Mouse (Mus musculus) heart, postnatal 25 days (tissue): ENCODE measurements around the gene Bcl7b. TPM values are rescaled to one million over a fixed set of nuclear protein-coding genes. Genes with fewer than 3 reads are reported as not detected.

Experiments used
- DNase-seq: peaks from one replicate; pipeline ENCODE4 v3.0.0; 2022; ENCODE audit warnings: low spot score
- intact Hi-C: fragments of 180-260 bp; cut with DNase I; formaldehyde crosslinking; loops from one replicate; pipeline ENCODE4 v1.15.1; 2025
- total RNA-seq, 2 experiments: library from RNA; stranded (reverse); gene quantifications; 2 replicates each; pipeline ENCODE4 v1.2.3; 2021

The Bcl7b gene
- total RNA-seq, 2 experiments from 2014 or later: 35.1 to 35.2 TPM

- DNase-seq: no peak
- intact Hi-C loops: loop anchor here (2.0 kb wide), 1 partner anchor 16 kb away; no protein-coding TSS in a partner anchor
Observed at GRCm38 (mm10) chr5:135166909-135167308, 1.2 kb upstream of the Bcl7b start.

GRCm38 (mm10) chr5:135167469-135167868, 614 bp upstream of the Bcl7b start:
- DNase-seq: no peak
- intact Hi-C loops: loop anchor here (2.0 kb wide), 1 partner anchor 17 kb away; no protein-coding TSS in a partner anchor

- intact Hi-C loops: loop anchor here (1.0 kb wide), 1 partner anchor 17 kb away; no protein-coding TSS in a partner anchor
- DNase-seq: no peak
Observed at GRCm38 (mm10) chr5:135169479-135169878, 1.4 kb downstream of the Bcl7b start.

- no peak for DNase-seq
- intact Hi-C loops: no loop called here
Observed at GRCm38 (mm10) chr5:135171688-135172220, 3.7 kb downstream of the Bcl7b start.

- DNase-seq: no peak
- intact Hi-C loops: no loop called here
Observed at GRCm38 (mm10) chr5:135172986-135173385, 4.9 kb downstream of the Bcl7b start.

GRCm38 (mm10) chr5:135175086-135175485, 7.0 kb downstream of the Bcl7b start:
- intact Hi-C loops: no loop called here
- DNase-seq: no peak

GRCm38 (mm10) chr5:135178523-135178922, 10.4 kb downstream of the Bcl7b start:
- no peak for DNase-seq
- intact Hi-C loops: no loop called here

- intact Hi-C loops: no loop called here
- no peak for DNase-seq
Observed at GRCm38 (mm10) chr5:135178996-135179395, 10.9 kb downstream of the Bcl7b start.

GRCm38 (mm10) chr5:135179616-135180015, 11.5 kb downstream of the Bcl7b start:
- no peak for DNase-seq
- intact Hi-C loops: no loop called here

GRCm38 (mm10) chr5:135180796-135181195, 12.7 kb downstream of the Bcl7b start:
- DNase-seq: no peak
- intact Hi-C loops: no loop called here

GRCm38 (mm10) chr5:135181776-135182175, 13.7 kb downstream of the Bcl7b start:
- DNase-seq: no peak
- intact Hi-C loops: no loop called here

GRCm38 (mm10) chr5:135183131-135183861, 15.2 kb downstream of the Bcl7b start:
- no peak for DNase-seq
- intact Hi-C loops: no loop called here

GRCm38 (mm10) chr5:135185016-135185415, 16.9 kb downstream of the Bcl7b start:
- intact Hi-C loops: loop anchor here (5.0 kb wide), 2 partner anchors 173 to 507 kb away; no protein-coding TSS in a partner anchor
- no peak for DNase-seq

GRCm38 (mm10) chr5:135185596-135185995, 17.5 kb downstream of the Bcl7b start:
- intact Hi-C loops: loop anchor here (5.0 kb wide), 2 partner anchors 173 to 507 kb away; no protein-coding TSS in a partner anchor
- DNase-seq: no peak

- DNase-seq: no peak
- intact Hi-C loops: loop anchor here (1.0 to 5.0 kb wide), 3 partner anchors 17 to 506 kb away; no protein-coding TSS in a partner anchor
Observed at GRCm38 (mm10) chr5:135186231-135186620, 18.1 kb downstream of the Bcl7b start.

GRCm38 (mm10) chr5:135186621-135187348, 18.7 kb downstream of the Bcl7b start, which contains the start of gene Baz1b:
Gene Baz1b (plus strand): TSS chr5:135187264.
- intact Hi-C loops: loop anchor here (1.0 to 5.0 kb wide), 3 partner anchors 17 to 506 kb away; no protein-coding TSS in a partner anchor
- peak; percentile 99 for DNase-seq

- DNase-seq: peak; percentile 14
- intact Hi-C loops: loop anchor here (5.0 kb wide), 2 partner anchors 175 to 505 kb away; no protein-coding TSS in a partner anchor
Observed at GRCm38 (mm10) chr5:135187349-135188213, 19.5 kb downstream of the Bcl7b start.

- intact Hi-C loops: loop anchor here (5.0 kb wide), 2 partner anchors 176 to 504 kb away; no protein-coding TSS in a partner anchor
- no peak for DNase-seq
Observed at GRCm38 (mm10) chr5:135188214-135188554, 20.1 kb downstream of the Bcl7b start.

GRCm38 (mm10) chr5:135189281-135190022, 21.4 kb downstream of the Bcl7b start:
- intact Hi-C loops: loop anchor here (2.0 to 5.0 kb wide), 3 partner anchors 39 to 503 kb away; no protein-coding TSS in a partner anchor
- no peak for DNase-seq
